Mouse (Mus musculus) c-Kit-positive CD71-positive TER-119-positive erythroid progenitor cells, embryonic 14.5 days (primary cell): ENCODE measurements around the gene Lrrtm3.

Source experiments
- DNase-seq: peaks from one replicate; pipeline ENCODE4 v3.0.0-alpha.2; 2013; ENCODE audit warnings: low spot score

The Lrrtm3 gene

DNA sequence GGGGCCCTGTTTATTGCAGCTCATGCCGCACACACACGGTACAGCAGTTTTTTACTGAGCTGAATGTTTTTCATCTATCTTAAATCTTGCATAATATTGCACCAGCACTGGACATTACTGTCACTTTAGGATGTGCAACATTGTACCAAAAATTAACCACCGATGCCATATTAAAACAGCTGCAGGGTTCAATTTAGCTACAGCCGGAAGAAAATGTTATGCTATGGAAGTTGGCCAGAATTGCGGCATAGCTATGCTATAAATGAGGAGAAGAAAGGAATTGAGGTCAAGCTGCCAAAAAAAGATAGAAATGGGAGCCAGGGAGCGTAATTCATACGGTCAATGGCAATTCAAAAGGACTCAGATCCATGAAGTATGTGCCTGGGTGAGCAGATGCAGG, 48.9 kb downstream of the Lrrtm3 start:
- DNase-seq = no peak

DNA sequence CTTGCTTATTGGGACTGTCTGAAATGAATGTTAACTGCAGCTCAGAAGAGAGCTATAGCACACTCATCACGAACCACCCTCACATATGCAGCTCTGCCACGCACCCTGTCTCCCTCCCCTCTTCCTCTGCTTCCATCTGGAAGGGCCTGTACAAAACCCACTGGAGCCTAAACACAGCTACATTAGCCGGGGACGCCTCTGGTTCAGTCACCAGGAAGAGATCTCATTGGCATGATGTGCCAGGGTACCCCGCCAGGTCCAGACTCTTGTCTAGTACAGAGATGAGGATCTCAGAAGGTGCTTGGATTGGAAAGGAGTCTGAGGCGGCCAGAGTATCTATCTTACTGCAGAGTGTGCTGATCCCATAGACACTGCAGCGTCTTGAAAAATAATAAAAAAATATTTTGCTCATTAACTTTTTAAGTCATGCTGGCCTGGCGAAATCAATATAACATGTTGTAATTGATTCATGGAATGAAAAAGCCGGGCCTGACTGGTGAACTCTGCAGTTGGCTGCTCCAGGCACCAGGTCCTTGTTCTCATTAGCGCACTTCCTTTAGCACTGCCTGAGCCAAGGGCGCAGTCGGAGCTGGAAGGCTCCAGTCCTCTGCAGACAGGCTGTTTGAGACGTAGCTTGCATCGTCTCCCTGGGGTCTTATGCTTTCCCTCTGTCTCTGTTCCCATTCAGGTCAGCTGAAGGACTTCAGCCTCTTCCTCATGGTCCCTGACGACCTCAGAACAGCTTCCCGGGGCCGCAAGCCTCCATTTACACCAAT, 50.1 kb downstream of the Lrrtm3 start:
- DNase-seq = no peak

DNA sequence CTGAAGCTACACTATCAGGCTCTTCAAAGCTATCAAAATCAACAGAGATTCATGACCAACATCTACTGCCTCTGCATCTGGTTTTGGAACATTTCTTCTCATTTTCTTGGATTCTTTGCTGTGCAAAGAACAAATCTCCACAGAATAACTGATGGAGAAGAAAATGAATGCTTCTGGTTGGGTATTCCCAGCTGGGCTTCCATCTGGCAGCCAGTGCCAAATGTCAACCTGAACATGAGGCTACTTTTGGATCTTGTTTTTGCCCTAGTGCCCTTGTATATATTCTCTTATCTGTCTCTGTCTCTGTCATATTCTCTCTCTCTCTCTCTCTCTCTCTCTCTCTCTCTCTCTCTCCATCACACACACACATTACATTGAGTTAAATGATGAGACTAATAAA, 59.2 kb downstream of the Lrrtm3 start:
- no peak for DNase-seq

DNA sequence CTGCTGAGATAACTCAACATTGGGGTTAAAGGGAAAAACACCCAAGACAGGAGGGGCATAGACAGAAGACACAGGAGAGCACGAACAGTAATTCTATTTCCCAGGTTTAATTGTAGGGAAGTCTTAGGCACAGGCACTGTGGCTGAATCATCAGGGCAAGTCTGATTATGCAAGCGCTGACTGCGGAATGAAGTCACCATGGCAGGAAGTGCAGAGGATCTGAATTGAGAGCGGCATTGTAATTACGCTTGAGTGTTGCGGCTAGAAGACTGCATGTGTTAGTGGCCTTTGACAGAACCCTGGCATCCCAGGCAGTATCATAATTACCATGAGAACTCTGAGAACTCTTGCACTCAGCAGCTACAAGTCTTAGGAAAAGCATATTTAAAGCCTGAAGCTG, 66.7 kb downstream of the Lrrtm3 start:
- no peak for DNase-seq

DNA sequence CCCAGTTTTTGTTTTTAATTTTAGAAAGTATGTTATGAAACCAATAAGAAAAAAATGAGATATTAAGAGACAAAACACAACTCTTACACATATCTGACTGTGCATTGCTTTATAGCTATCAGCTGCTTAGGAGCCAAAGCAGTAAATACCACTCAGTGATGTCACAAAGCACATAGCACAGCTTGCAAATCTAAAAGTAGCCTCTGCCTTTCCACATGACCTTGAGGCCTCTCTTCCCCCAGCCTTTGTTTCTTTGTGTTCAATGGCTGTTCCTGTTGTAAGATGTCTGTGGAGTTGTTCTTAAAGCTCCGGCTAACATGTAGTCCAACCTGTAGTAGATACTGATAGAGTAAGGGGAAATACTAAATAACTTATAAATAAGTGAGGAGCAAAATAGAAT, 69.7 kb downstream of the Lrrtm3 start:
- no peak for DNase-seq

DNA sequence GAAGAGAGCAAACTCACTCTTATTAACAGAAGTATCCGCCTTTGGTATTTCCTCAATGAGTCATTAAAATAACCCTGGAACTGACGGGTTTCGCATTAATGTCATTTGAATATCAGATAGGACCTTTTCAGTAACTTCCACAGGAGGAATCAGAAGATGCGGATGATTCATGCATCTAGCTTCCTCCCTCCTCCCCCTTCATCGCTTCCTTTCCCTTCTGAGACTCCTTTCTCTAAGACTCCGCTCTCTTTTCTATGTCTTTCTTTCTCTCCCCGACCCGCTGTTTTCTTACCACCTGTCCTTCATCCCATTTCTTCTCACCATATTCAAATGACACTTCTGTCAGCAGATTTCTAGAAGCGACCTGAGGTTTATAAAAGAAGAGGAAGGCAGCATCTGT, 88.1 kb downstream of the Lrrtm3 start:
- DNase-seq = no peak

DNA sequence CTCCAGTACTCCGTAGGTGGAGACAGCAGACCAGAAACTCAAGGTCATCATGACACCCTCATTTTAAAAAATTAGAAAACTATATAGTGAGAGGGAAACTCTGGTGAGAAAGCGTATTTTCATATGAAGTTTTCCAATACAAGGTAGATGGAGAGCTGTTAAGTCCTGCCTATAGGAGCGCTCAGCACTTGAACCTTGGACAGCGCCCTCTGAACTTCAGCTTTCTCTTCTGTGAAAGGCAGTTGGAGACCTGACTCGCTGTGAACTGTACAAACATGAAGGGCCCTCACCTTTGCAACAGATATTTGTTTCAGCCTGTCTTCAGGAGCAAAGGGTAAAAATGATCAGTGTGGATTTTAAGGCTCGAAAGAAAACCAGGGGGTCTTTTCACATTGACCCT, 88.5 kb downstream of the Lrrtm3 start:
- DNase-seq = no peak

DNA sequence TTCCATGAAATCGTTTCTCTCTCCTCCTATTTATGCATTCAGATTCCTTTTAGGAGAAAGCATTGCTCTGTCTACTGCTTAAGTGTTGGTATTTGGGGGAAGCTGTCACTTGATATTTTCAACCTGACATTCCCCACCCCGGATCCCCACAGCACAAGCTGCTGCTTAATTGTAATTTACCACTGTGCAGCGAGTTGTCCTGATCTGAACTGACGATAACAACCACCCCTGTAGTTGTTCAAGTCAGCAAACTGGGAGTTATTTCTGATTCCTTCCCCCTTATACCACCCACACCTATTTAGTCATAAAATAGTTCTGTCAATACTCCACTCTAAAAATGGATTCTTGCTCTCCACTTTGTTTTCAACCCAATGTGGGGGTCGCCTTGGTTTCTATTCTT, 95.8 kb downstream of the Lrrtm3 start:
- no peak for DNase-seq

DNA sequence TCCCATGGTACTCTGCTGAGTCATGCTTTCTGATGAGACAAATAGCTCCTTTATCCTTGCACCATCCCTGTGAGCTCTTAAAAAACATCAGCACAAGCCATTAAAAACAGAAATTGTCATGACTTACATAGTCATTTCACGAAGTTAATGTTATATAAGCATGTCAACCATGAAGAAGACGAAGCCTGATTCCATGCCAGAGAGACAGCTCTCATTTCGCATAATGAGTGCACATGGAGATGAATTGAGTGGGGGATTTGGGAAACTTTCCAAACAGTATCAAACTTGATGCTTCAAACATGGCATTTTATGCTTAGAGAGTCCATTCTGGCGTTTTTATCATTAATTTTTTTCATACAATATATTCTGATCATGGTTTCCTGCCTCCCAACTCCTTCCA, 104.5 kb downstream of the Lrrtm3 start:
- no peak for DNase-seq

DNA sequence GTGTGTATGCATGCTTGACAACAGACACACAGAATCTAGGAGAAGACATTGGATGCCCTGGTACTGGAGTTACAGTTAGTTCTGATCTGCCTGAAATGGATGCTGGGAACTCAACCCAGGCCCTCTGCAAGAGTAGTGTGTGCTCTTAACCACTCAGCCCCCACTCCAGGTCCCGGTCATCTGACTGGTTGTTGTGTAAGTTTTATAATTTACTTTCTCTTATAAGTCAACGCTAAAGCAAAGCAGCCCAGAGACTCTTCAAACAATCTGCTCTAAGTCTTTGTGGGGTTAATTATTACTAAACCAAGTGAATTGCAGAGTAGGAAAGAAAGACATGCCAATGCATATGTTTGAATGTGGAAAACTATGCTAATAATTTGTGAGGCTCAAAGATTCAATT, 110.7 kb downstream of the Lrrtm3 start:
- no peak for DNase-seq

DNA sequence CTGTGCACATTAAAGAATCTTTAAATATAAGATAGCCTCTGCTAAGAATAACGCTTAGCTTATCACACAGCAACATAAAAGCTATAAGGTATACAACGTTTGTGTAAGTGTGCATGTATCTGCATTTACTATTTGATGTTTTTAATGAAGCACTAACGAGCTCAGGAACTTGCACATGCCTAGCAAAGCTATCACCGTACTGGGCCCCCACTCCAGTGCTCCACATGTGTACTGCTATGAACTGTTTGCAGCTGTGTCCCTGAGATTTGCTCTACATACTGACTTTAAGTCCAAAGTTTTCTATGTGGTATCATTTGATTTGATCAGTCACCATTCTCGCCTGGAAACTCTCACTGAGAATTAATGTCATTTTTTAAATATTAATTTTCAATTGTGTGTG, 111.1 kb downstream of the Lrrtm3 start:
- DNase-seq = no peak

DNA sequence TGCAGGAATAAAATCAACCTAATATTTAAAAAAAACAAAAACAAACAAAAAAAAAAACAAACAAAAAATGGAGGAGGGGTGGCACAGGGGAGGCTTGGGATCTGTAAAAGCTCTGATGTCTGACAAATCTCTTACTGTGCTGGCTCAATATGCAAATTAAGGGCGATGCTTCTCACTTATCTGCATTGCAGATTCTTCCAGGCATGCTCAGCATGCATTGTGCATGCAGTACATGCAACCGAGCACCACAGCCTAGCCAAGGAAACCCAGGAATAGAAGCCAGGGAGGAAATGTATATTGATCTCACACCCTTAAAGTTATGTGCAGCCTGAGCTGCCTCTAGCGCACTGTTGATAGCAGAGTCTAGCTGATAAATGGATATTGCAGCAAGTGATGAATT, 111.5 kb downstream of the Lrrtm3 start:
- DNase-seq = no peak

DNA sequence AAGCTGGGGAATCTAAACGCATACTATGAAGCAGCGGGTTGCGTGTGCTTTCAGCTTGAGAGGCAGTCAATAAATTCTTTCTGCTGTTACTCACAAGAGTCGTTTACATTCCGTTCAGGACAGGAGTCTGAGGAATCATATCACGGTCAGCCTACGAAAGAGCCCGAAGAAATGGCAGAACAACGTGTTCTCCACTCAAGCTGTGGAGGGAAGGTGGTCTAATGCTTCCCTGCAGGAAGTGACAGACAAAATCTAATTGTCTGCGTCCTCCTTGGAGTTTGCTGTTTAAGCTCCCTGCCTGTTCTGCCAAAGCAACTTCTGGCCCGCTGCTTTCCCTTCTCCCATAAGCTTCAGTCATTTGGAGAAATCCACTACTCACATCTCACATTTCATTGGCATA, 112.0 kb downstream of the Lrrtm3 start:
- no peak for DNase-seq

DNA sequence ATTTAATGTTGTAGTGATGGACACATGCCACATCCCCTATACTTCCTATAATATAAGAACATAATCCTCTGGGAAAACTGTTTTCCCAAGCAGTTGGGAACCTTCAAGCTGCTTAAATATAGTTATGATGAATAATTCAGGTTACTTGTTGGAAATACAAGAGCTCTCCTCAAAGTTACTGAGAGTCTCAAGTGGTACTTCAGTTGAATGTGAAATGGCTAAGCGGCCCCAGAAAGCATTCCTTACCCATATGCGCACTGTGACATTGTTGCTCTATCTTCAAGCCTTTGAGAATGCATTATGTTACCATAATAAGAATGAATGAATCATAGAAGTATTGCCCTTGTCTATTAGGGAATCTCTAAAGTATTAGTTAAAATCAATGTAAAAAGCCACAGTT, 117.8 kb downstream of the Lrrtm3 start:
- DNase-seq = no peak

DNA sequence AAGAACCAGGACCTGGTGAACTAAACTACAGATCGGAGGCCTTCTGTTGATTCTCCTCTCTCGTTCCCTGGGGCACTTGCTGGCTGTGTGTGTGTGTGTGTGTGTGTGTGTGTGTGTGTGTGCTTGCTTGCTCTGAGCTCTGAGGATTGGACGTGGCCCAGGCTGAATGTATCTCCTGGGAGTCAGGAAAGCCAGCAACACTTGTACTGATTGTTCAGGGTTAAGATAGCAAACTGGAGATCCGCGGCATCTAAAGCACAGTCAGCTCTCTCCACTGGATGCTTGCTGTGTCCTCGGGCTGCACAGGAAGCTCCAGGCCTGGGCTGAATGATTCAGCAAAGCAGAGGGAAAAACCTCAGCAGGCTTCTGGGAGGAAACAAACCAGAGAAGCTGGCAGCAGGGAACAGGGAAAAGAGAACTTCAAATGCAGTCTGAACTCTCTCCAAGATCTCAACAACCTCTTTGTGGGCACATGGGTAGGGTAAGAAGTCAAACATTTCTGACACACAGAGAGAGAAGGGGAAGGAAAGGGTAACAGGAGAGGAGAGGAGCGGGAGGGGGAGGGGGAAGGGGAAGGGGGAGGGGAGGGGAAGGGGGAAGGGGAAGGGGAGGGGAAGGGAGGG, 135.7 kb downstream of the Lrrtm3 start:
- DNase-seq = no peak

DNA sequence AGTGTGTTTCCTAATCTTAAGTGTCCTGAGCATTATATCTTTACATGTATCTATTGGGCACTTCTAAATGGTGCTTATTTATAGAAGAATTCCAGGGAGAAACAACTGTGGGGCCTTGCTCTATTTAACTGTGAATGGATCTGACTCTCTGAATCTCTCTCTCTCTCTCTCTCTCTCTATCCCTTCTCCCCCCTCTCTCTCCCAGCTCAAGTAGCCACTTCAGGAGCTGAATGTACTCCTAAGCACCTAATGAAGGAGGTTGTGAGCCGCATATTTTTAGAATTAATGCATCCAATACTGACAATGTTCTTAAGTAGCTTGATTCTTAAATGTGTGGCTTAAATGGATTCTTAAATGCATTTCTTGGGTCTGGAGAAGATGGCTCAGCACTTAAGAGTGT, 138.6 kb downstream of the Lrrtm3 start:
- DNase-seq = no peak

DNA sequence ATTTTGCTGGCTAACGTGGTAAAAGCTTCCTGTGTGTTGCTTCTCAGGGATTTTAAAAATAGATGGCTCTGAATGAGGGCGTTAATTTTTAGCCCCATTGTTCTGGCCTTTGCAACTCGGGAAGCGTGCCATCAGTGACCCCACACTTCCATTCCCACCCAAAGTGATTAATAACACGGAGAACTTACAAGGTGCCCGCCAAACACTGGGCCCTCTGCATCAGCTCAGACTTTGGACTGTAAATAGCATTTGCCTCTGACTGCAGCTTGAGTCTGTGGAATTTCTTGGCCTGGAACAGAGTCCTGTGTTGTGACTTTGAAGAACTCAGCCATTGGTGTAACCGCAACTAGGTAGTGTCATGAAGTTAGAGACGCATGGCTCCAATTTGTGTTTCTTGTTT, 139.2 kb downstream of the Lrrtm3 start:
- no peak for DNase-seq

DNA sequence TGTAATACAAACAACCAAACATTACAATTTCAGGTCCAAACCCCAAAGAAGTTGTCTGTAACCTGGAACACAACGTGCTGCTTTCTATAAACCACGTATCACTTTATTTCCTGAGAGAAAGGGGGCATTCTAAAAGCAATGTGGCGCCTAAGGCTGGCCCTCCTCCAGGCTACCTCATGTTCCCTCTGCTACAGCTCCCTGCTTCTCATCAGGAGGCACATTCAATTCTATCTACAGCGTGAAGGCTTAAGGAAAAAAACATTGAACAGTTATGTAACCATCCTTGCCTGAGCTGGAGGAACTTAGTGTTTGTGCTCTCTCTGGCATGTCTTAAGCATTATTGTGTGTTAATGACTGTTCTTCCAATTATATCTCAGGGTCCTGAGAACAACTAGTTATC, 142.8 kb downstream of the Lrrtm3 start:
- DNase-seq = no peak

DNA sequence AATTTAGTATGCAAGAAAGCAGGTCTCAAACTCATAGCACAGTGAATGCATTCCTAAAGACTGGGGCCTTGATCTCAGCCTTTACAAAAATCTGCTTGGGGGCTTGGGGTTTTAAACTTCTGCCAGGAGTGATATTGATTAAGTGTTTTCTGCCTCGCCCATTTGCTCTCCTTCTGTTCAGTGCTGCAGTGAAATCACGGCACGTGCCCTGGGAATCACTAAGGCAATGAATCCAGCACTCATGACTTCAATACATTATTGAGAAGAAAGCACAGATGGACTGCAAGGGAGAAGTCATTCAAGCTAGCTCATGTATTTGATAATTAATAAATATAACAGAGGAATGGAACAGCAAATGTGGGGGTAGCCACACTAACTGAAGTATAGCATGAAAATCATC, 144.5 kb downstream of the Lrrtm3 start:
- DNase-seq = no peak

DNA sequence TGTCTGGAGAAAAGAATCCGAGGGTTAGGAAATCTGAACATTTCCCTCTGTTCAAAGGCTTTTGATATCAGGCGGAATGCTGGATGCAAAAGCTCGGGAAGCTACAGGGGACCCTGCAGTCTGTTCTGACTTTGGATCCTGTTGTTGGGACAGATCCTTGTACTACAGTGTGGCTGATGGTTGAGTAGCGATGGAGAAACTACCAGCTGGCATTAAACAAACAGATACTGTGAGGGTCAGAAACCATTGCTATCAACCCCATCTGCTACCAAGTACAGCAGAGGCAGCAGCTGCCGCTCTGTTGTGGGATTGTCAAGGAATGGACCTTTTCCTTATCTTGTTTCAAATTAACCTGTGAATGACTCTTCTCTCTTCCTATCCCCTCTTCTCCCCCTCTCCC, 156.1 kb downstream of the Lrrtm3 start:
- DNase-seq = no peak

DNA sequence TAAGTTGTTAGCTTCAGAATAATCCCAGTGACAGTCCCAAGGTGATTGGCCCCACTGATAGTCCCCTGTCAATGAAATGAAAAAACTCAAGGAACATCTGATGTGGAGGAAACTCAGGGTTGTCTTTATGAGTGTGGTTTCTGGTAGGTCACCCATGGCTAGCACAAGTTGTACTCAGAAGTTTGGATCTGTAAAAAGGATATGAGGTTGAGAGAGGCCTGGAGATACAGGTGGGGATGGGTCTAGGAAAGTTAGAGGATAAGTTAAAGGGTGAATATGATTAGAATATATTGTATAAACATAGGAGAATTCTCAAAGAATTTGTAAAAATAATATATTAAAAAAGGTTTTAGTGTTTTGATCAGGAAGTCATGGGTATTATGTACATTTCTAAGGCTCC, 162.7 kb downstream of the Lrrtm3 start, which contains the start of gene Gm10118:
Gene Gm10118 (minus strand): TSS at position 101 of the 400 bp plus-strand sequence.
- no peak for DNase-seq

DNA sequence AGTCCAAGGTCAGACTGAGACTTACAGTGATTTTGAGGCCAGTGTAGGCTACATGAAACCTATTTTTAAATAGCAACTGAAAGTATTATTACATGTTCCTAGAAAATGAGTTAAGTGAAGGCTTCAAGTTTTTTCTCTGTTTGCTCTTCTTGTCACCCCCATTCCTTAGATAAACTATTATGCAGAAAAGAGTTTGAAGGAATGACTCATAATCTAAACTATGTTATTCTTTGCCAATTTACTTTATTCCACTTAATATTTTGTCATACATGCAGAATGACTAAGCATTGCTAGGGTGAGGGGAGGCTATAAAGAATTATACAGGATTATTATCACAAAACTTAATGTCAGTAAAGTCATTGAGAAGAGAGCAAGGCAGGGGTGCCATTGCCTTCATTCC, 181.2 kb downstream of the Lrrtm3 start:
- DNase-seq = no peak

DNA sequence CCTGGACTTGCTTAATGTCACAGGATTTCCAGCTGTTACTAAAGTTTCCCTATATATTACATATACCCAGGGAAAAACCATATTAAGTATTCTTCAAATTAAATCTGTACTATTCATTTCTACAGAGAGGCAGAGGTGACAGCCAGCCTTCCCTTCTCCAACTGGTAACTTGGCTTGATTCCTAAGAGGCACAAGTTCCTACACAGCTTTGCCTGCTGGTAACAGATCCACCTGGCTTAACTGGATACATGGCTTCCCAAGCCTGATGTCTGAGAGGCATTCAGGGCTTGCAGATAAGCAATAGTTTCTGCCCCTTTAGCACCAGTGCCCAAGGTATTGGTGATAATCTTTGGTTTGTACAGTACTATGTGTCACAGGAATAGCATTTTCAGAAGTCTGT, 190.2 kb downstream of the Lrrtm3 start:
- DNase-seq = no peak

DNA sequence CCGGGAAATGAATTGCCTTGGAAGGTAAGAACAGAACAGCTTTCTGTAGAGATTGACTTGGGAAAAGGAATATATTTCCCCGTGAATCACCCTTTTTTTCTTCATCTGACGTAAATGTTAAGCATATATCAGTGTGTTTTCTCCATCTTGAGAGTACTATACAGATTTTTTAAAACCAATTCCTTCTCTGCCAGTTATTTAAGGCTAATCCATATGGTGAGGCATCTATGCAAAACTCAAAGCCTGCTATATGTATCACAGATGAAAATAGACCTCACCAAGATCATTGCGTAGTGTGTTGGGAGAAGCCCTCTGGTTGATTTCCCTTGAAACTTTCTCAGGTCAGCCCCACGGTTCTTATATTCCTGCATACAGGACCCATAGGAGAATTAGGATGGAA, 195.5 kb downstream of the Lrrtm3 start:
- DNase-seq = no peak
